Mouse (Mus musculus) liver, embryonic 15.5 days (tissue): ENCODE results near the gene Serpinc1. TPM values are rescaled to one million over a fixed set of nuclear protein-coding genes. Genes with fewer than 3 reads are reported as not detected.

Source experiments
- ATAC-seq: fragments of 200-750 bp; cut with Nextera tagmentation; 2 replicates; pipeline ENCODE4 v1.8.0; 2017; ENCODE audit warnings: moderate number of reproducible peaks, mild to moderate bottlenecking, moderate library complexity; ENCODE audit not compliant: insufficient read depth
- H3K27ac ChIP-seq: fragments of 300-500 bp; sonication (generic); replicated peaks from 2 replicates; pipeline ENCODE4 v1.5.1; 2015; ENCODE audit warnings: mild to moderate bottlenecking, inconsistent platforms
- H3K27me3 ChIP-seq: fragments of 300-500 bp; sonication (generic); 2 replicates; pipeline ENCODE4 v1.6.1; 2015; ENCODE audit warnings: mild to moderate bottlenecking, inconsistent platforms
- H3K36me3 ChIP-seq: fragments of 300-500 bp; sonication (generic); replicated peaks from 2 replicates; pipeline ENCODE4 v1.6.1; 2015; ENCODE audit warnings: moderate library complexity, mild to moderate bottlenecking, inconsistent platforms
- H3K4me1 ChIP-seq: fragments of 300-500 bp; sonication (generic); replicated peaks from 2 replicates; pipeline ENCODE4 v1.6.1; 2015; ENCODE audit warnings: inconsistent platforms
- H3K4me2 ChIP-seq: fragments of 300-500 bp; sonication (generic); 2 replicates; pipeline ENCODE4 v1.6.1; 2015; ENCODE audit warnings: moderate library complexity, mild to moderate bottlenecking, inconsistent platforms
- H3K4me3 ChIP-seq: fragments of 300-500 bp; sonication (generic); replicated peaks from 2 replicates; pipeline ENCODE4 v1.5.1; 2015; ENCODE audit warnings: mild to moderate bottlenecking, inconsistent platforms
- H3K9ac ChIP-seq: fragments of 300-500 bp; sonication (generic); 2 replicates; pipeline ENCODE4 v1.6.1; 2015; ENCODE audit warnings: moderate library complexity, mild to moderate bottlenecking, inconsistent platforms
- H3K9me3 ChIP-seq: fragments of 300-500 bp; sonication (generic); replicated peaks from 2 replicates; pipeline ENCODE4 v1.6.1; 2016; ENCODE audit warnings: inconsistent platforms
- WGBS: fragments of 180-500 bp; shearing (Covaris S2); methylation state at CpG from one replicate; pipeline ENCODE4 v1.1.7; 2015; ENCODE audit warnings: mixed read lengths; ENCODE audit not compliant: insufficient replicate concordance; 5-methylcytosine and 5-hydroxymethylcytosine counted together
- polyA plus RNA-seq: library from polyadenylated mRNA; unstranded; fragments of >200 nt; fragmentation: Nextera tagmentation; extraction: Ambion mirVana; gene quantifications from 2 replicates; pipeline ENCODE4 v1.2.1, GENCODE M21; 2015

Serpinc1 gene
- polyA plus RNA-seq, 1 experiment from 2014 or later, result 916 TPM

DNA sequence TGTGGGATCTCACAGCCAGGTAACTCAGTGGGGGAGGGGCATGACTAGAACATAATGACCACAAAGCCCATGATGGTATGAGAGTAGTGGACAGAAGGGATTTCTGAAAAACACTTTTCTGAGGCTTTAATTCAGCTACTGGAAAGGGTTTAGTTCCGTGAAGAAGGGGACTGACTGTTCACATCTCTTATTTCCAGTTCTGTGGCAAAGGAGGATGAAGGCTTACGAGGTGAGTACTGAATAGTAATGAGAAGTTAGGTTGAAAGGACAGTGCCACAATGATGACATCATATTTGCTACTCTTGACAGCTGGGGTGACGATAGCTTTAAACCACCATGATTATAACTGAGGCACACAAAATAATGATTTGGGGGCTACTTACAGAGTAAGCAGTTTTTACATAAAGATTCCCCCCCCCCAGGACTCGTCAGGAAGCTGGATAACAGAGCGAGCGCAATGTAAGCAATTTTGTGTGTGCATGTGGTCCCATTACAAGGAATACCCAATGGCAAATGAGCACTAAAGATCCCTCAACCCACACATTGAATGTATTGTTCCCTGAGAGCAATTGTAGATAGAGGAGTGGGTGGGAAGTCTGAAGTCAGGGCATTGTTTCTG is 57.5 kb downstream of the Serpinc1 start:
- under 1% methylated on average over 6 of the region's 6 CpGs for WGBS
- H3K4me1 ChIP-seq, result peaks cover 55% of the 10 kb centered on the region
- peak overlapping the region; percentile 81 for H3K9ac ChIP-seq
- H3K27ac ChIP-seq, result peak overlapping the region; percentile 98
- no peaks in the 10 kb centered on the region for H3K27me3 ChIP-seq
- H3K4me3 ChIP-seq, result peak overlapping the region; percentile 85
- H3K9me3 ChIP-seq, result no peaks in the 10 kb centered on the region
- H3K36me3 ChIP-seq, result peaks cover 56% of the 10 kb centered on the region
- peak overlapping the region; percentile 85 for H3K4me2 ChIP-seq
- ATAC-seq, result no peak

DNA sequence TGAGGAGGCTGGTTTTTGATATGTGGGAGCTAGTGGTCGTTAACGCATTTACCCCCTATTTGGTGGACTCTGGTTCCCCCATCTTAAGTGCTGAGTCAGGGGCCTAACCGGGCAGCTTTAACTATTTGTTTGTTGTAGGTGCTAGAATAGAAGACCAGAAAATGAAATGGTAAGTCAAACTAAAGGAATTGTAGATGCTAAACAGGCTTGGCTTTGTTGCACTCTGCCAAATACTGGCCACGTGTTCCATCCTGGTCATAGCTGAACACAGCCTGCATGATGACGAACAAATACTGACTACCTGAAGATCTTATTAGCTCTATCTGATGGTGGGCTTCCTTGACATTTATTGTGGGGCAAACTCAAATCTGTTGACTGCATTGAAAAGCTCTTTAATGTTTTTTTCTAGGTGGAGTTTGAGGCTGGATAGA is 58.0 kb downstream of the Serpinc1 start:
- Histone ChIP-seq H3K36me3 (peaks cover 55% of the 10 kb centered on the region), H3K4me2 (peak overlapping the region; percentile 85), H3K4me3 (peak overlapping the region; percentile 85), H3K9me3 (no peaks in the 10 kb centered on the region), H3K27ac (peak overlapping the region; percentile 98), H3K4me1 (peaks cover 55% of the 10 kb centered on the region), H3K27me3 (no peaks in the 10 kb centered on the region), H3K9ac (peak overlapping the region; percentile 81)
- no peak for ATAC-seq
- WGBS, result under 1% methylated on average over 5 of the region's 5 CpGs

DNA sequence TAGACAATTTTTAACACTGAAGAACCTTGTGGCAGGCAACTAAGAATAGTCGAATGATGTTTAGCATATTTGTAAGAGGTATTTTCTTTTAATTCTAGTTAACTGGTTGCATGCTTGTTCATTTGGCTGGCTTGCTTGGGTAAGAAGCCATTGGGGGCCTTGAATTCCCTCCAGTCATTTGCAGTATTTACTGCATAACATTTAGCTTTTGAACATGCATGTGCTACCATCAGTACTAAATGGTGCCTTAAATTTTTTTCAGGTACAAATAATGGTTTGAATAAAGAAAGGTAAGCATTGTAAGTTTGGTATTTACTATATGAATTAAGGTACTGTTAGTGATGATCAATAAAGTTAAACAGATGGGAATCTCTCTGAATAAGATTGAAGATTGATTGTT is 58.6 kb downstream of the Serpinc1 start:
- peak overlapping the region; percentile 81 for H3K9ac ChIP-seq
- peaks cover 57% of the 10 kb centered on the region for H3K36me3 ChIP-seq
- H3K27ac ChIP-seq, result peak overlapping the region; percentile 98
- H3K4me3 ChIP-seq, result peak overlapping the region; percentile 85
- no peaks in the 10 kb centered on the region for H3K27me3 ChIP-seq
- H3K9me3 ChIP-seq, result no peaks in the 10 kb centered on the region
- ATAC-seq, result no peak
- WGBS, result 2% methylated on average over 1 of the region's 1 CpGs
- peaks cover 50% of the 10 kb centered on the region for H3K4me1 ChIP-seq
- H3K4me2 ChIP-seq, result peak overlapping the region; percentile 85

DNA sequence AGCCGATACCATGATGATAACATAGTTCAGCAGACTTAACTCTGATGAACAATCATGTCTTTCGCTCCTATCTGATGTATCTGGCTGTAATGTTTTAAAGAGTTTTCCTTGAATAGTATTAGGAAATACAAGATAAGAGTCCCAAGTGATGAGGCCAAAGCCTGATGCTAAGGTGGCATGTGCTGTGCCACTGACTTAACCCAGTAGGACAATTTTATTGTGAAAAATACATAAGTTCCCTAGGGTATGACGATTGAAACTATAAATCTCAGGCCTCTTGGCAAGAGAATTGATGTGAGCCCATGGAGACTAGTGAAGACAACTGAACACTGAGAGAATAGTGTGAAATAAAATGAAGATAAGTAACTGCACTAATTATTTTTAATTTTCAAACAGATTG is 59.2 kb downstream of the Serpinc1 start:
- peak overlapping the region; percentile 85 for H3K4me2 ChIP-seq
- peaks cover 45% of the 10 kb centered on the region for H3K4me1 ChIP-seq
- H3K27me3 ChIP-seq, result no peaks in the 10 kb centered on the region
- H3K9me3 ChIP-seq, result no peaks in the 10 kb centered on the region
- H3K27ac ChIP-seq, result peak overlapping the region; percentile 35
- H3K36me3 ChIP-seq, result peaks cover 56% of the 10 kb centered on the region
- peak overlapping the region; percentile 85 for H3K4me3 ChIP-seq
- H3K9ac ChIP-seq, result peak overlapping the region; percentile 54
- no peak for ATAC-seq
- WGBS, result 10% methylated on average over 3 of the region's 3 CpGs

DNA sequence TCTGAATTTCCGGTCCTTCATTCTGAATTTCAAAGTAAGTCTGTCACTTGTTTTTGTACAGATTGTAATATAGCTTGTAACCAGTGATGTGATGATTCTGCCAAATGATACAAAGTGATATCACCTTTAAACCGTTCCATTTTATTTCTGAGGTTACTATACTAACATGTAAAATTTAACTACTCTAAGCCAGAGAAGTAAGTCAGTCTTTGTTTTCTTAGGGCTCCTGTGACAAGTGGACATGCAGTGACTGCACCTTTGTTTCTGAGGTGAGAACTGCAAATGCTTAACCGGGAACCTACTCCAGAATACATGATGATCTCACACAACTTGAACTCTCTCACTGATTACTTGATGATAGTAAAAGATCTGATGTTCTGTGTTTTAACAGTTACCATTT is 59.6 kb downstream of the Serpinc1 start:
- no peak for ATAC-seq
- Histone ChIP-seq H3K9ac (0 out of 2 replicates have a peak overlapping the region, but pooled peaks have one; percentile 12), H3K4me3 (peak overlapping the region; percentile 85), H3K4me2 (peak overlapping the region; percentile 85), H3K27me3 (no peaks in the 10 kb centered on the region), H3K27ac (peak overlapping the region; percentile 35), H3K9me3 (no peaks in the 10 kb centered on the region), H3K36me3 (peaks cover 56% of the 10 kb centered on the region), H3K4me1 (peaks cover 40% of the 10 kb centered on the region)
- WGBS, result 23% methylated on average over 3 of the region's 3 CpGs

DNA sequence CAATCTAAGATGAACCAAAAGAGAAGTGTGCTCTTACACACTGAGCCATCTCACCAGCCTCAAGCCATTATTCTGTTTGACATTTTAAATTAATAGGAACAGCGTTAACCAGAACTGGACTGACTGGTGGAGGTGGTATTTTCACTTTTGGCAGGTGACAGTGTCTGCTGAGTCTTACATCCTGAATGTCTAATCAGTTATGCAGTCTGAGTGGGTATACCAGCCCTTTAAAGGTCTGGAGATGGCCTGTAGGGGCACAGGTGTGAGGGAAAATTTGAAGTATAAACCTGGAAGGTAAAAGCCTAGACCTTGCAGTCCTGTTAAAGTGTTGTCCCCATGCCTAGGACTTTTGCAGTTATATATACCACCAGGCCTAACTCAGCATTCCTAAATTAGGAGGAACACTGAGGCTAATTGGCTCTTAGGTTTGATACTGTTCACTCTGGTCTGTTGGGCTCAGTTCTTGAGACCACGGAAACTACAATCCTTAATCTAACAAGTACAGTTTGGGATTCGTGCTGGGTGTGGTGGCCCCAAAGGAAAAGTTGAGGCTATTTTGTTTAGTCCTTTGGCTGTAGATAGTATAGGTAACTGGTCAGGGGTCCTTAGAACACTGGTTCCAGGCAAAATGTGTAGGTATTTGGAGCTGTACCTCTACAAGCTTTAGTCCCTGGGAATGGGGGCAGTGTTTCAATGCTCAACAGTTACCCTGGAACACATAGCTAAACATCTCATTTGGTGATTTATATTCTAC is 60.8 kb downstream of the Serpinc1 start:
- no peak overlapping the region for H3K4me2 ChIP-seq
- H3K27ac ChIP-seq, result peak overlapping the region; percentile 35
- peak; percentile 5 for ATAC-seq
- peaks cover 29% of the 10 kb centered on the region for H3K4me1 ChIP-seq
- H3K27me3 ChIP-seq, result no peaks in the 10 kb centered on the region
- H3K36me3 ChIP-seq, result peaks cover 59% of the 10 kb centered on the region
- H3K9ac ChIP-seq, result no peak overlapping the region
- H3K4me3 ChIP-seq, result no peak overlapping the region
- 11% methylated on average over 3 of the region's 3 CpGs for WGBS
- H3K9me3 ChIP-seq, result no peaks in the 10 kb centered on the region

DNA sequence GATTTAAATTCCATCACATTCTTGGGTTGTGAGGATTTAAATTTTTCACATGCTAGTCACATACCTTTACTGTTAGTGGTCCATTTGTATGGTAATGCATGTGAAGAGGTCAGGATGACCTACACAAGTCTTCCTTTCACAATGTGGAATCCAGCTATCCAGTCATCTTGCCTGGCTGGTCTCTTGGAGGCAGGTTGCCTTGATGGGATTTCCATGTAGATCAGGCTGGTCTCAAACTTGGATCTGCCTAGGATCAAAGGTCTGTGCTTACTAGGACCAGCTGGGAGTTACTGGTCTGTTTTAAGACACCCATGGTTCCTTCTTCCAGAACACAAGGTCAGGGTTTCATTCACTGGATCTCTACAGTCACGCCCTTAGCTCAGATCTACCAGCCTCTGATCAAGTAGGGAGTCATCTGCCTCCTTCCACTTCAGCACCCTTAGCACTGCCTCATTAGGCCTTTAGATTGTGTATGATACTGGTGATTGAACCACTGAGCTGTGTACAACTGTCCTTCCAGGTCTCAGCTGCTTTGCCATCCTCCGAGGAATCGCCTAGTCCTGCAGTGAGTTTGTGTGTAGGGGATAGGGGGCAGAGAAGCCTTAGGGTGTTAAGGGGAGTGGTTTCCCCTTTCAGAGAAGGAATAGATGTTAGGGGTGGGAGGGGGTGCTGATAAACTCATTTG is 61.5 kb downstream of the Serpinc1 start:
- no peak overlapping the region for H3K9ac ChIP-seq
- H3K27ac ChIP-seq, result peak overlapping the region; percentile 35
- peaks cover 67% of the 10 kb centered on the region for H3K36me3 ChIP-seq
- ATAC-seq, result peak; percentile 40
- no peak overlapping the region for H3K4me2 ChIP-seq
- no peak overlapping the region for H3K4me3 ChIP-seq
- no peaks in the 10 kb centered on the region for H3K27me3 ChIP-seq
- WGBS, result 7% methylated on average over 3 of the region's 3 CpGs
- peaks cover 27% of the 10 kb centered on the region; the same call in 1 of the 2 replicates for H3K4me1 ChIP-seq
- H3K9me3 ChIP-seq, result no peaks in the 10 kb centered on the region

DNA sequence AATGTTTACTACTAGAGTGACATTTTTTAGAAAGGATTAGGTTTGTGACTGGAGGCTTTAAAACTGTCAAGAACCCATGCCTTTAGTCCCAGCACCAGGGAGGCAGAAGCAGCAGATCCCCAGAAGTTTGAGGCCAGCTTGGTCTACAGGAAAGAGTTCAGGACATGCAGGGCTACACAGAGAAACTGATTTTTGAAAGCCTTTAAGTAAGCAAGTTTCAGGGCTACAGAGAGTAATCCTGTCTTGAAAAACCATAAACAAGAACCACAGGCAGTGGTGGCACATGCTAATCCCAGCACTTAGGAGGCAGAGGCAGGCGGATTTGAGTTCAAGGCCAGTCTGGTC is 62.0 kb downstream of the Serpinc1 start:
- no peak overlapping the region for H3K9ac ChIP-seq
- no peak for ATAC-seq
- H3K36me3 ChIP-seq, result peaks cover 71% of the 10 kb centered on the region
- H3K4me3 ChIP-seq, result no peak overlapping the region
- H3K9me3 ChIP-seq, result no peaks in the 10 kb centered on the region
- peaks cover 27% of the 10 kb centered on the region; the same call in 1 of the 2 replicates for H3K4me1 ChIP-seq
- 65% methylated on average over 1 of the region's 1 CpGs for WGBS
- H3K4me2 ChIP-seq, result no peak overlapping the region
- H3K27ac ChIP-seq, result peak overlapping the region; percentile 35
- H3K27me3 ChIP-seq, result no peaks in the 10 kb centered on the region

DNA sequence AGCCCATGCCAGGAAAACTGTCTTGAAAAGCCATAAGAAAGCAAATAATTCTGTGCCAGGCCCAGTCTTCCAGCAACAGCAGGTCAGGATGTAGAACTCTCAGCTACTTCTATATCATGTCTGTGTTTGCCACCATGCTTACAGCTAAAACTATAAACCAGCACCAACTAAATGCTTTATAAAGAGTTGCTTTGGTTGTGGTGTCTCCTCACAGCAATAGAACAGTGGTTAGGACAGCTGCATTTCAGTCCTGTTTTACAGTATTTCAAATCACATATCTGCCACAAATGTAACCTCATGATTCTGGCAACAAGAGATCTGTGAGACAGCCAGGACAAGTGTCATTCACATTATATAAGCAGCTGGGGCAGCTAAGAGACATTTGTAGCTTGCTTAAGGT is 62.5 kb downstream of the Serpinc1 start:
- Histone ChIP-seq H3K27me3 (no peaks in the 10 kb centered on the region), H3K27ac (peak overlapping the region; percentile 35; the same call in 1 of the 2 replicates), H3K4me1 (peaks cover 27% of the 10 kb centered on the region; the same call in 1 of the 2 replicates), H3K9ac (no peak overlapping the region), H3K9me3 (no peaks in the 10 kb centered on the region), H3K4me3 (no peak overlapping the region), H3K4me2 (no peak overlapping the region), H3K36me3 (peaks cover 71% of the 10 kb centered on the region)
- no peak for ATAC-seq

DNA sequence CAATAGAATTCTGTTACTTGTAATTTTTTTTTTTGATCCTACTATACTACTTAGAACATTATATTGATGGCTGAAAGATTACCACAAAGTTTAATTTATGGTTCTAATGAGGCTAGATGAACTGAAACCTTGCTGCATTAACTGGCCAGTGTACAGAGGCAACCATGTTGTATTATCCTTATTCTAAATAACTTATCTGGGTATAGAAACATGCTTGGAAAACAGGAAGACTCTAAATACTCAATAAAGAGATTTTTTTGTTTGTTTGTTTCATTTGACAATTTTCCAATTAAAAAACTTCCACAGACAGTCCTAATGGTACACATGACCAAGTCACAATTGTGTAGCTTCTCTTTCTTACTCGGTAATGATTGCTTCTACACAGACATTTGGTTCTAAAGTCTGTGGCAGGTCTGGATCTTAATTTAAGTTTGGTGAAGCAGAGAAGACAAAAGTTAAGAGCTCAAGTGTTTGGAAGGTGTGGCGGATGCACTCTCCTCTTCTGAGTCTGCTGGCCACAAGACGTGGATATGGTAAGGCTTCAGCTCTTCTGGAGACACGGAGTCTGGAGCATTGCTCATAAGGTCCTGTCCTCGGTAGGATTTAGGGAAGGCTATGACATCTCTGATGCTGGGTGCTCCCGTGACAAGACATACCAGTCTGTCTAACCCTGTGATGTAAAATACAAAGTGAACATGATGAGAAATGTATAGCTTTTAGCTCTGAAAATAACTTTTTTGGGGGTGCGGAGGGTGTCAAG is 63.1 kb downstream of the Serpinc1 start:
- Histone ChIP-seq H3K9me3 (no peaks in the 10 kb centered on the region), H3K9ac (no peak overlapping the region), H3K36me3 (peaks cover 71% of the 10 kb centered on the region), H3K27ac (no peak overlapping the region), H3K27me3 (no peaks in the 10 kb centered on the region), H3K4me1 (peaks cover 21% of the 10 kb centered on the region; the same call in 1 of the 2 replicates), H3K4me3 (no peak overlapping the region), H3K4me2 (no peak overlapping the region)
- no peak for ATAC-seq
- WGBS, result 83% methylated on average over 7 of the region's 7 CpGs
